Mouse (Mus musculus) testis, adult 2 months (tissue): Measurements from ENCODE around the gene Zfhx3. TPM values are rescaled to one million over a fixed set of nuclear protein-coding genes. Genes with fewer than 3 reads are reported as not detected.
A peak's percentile ranks its signal among the peaks of the same experiment; 100 is the strongest.

ENCODE experiments used
- H3K27ac ChIP-seq: fragments of 200-500 bp; 2 replicates; pipeline ENCODE4 v1.5.1; 2012; ENCODE audit warnings: low read depth, low read length; ENCODE audit not compliant: control insufficient read depth, insufficient read depth
- H3K27me3 ChIP-seq: fragments of 200-500 bp; 2 replicates; pipeline ENCODE4 v1.6.1; 2012; ENCODE audit warnings: mild to moderate bottlenecking, low read length, moderate library complexity; ENCODE audit not compliant: control insufficient read depth, insufficient read depth
- H3K36me3 ChIP-seq: fragments of 200-500 bp; 2 replicates; pipeline ENCODE4 v1.6.1; 2012; ENCODE audit warnings: mild to moderate bottlenecking, low read length; ENCODE audit not compliant: control insufficient read depth, insufficient read depth
- H3K4me1 ChIP-seq: fragments of 200-500 bp; 2 replicates; pipeline ENCODE4 v1.6.1; 2012; ENCODE audit warnings: low read length; ENCODE audit not compliant: control insufficient read depth, insufficient read depth
- H3K4me3 ChIP-seq: fragments of 200-500 bp; 2 replicates; pipeline ENCODE4 v1.5.1; 2012; ENCODE audit warnings: low read depth, mild to moderate bottlenecking, low read length, moderate library complexity, mixed read lengths; ENCODE audit not compliant: control insufficient read depth
- CTCF ChIP-seq: fragments of 200-500 bp; IDR thresholded peaks from 2 replicates; pipeline ENCODE4 v1.5.1; 2012; ENCODE audit warnings: low read depth, mild to moderate bottlenecking, inconsistent platforms, low read length, moderate library complexity; ENCODE audit not compliant: control insufficient read depth, insufficient read depth, insufficient replicate concordance
- POLR2A ChIP-seq: fragments of 200-500 bp; IDR thresholded peaks from 2 replicates; pipeline ENCODE4 v1.6.1; 2012; ENCODE audit warnings: low read depth, mild to moderate bottlenecking, inconsistent platforms, low read length, moderate library complexity; ENCODE audit not compliant: control insufficient read depth
- polyA plus RNA-seq: library from polyadenylated mRNA; depleted of rRNA; stranded (reverse); fragments of >200 nt; gene quantifications from 2 replicates; pipeline ENCODE4 v1.2.3, GENCODE M21; 2012

Gene Zfhx3
- polyA plus RNA-seq, 1 experiment = 11.9 TPM

- Histone ChIP-seq H3K27ac (no peak overlapping the region), H3K27me3 (no peaks in the 10 kb centered on the region), H3K4me1 (peaks cover 6% of the 10 kb centered on the region), H3K36me3 (no peaks in the 10 kb centered on the region), H3K4me3 (no peak overlapping the region)
- no peak for TF ChIP-seq CTCF
- TF ChIP-seq POLR2A = no peak
Observed at GRCm38 (mm10) chr8:108846174-108846573, 903.7 kb downstream of the Zfhx3 start.

DNA sequence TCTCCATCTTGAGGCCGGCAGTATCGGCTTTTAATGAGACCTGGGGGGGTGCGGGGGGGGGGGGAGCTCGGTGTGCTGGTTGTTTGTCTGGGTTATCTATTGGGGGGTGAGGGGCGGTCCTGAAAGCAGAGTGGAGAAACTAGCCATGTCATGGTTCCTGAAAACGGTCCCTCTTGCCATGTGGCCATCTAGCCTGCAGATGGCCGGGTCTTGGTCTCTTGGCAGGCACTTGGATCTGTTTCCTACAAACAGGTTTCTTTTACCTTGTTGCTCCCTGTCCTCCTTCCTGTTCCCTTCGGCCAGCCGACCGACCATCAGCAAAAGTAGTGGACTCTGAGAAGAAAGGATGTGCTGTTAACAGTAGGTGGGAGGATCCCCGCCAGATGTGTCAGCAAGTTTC, 904.4 kb downstream of the Zfhx3 start:
- TF ChIP-seq POLR2A (no peak), CTCF (no peak)
- H3K4me3 ChIP-seq = no peak overlapping the region
- no peak overlapping the region for H3K27ac ChIP-seq
- peaks cover 6% of the 10 kb centered on the region for H3K4me1 ChIP-seq
- no peaks in the 10 kb centered on the region for H3K27me3 ChIP-seq
- no peaks in the 10 kb centered on the region for H3K36me3 ChIP-seq

GRCm38 (mm10) chr8:108847356-108847755, 904.9 kb downstream of the Zfhx3 start:
- no peak for TF ChIP-seq POLR2A
- TF ChIP-seq CTCF = no peak
- no peaks in the 10 kb centered on the region for H3K36me3 ChIP-seq
- no peak overlapping the region for H3K27ac ChIP-seq
- H3K4me1 ChIP-seq = peaks cover 6% of the 10 kb centered on the region
- no peaks in the 10 kb centered on the region for H3K27me3 ChIP-seq
- no peak overlapping the region for H3K4me3 ChIP-seq

GRCm38 (mm10) chr8:108848484-108848883, 906.0 kb downstream of the Zfhx3 start:
- no peak overlapping the region for H3K4me3 ChIP-seq
- no peaks in the 10 kb centered on the region for H3K27me3 ChIP-seq
- H3K4me1 ChIP-seq = peaks cover 6% of the 10 kb centered on the region
- no peaks in the 10 kb centered on the region for H3K36me3 ChIP-seq
- TF ChIP-seq POLR2A (no peak), CTCF (no peak)
- no peak overlapping the region for H3K27ac ChIP-seq

DNA sequence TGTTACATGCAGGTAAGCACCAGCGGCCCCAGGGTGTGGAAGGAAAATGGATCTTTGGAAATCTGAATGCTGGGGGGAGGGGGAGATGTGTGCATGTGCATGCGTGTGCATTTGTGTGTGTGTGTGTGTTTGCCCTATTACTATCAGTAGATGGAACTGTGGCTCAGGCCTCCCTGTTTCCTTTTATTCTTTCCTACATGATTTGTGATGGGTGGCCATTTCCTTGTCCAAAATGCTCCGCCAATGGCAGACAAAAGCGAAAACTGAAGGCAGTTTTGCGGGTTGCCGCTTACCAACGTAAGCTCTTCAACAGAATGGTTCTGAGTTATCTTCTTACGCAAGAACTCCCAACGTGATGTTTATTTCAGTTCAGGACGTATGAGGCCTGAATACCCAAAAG, 910.6 kb downstream of the Zfhx3 start:
- peaks cover 6% of the 10 kb centered on the region for H3K4me1 ChIP-seq
- H3K27ac ChIP-seq = no peak overlapping the region
- no peaks in the 10 kb centered on the region for H3K27me3 ChIP-seq
- TF ChIP-seq CTCF (no peak), POLR2A (no peak)
- no peak overlapping the region for H3K4me3 ChIP-seq
- H3K36me3 ChIP-seq = no peaks in the 10 kb centered on the region

DNA sequence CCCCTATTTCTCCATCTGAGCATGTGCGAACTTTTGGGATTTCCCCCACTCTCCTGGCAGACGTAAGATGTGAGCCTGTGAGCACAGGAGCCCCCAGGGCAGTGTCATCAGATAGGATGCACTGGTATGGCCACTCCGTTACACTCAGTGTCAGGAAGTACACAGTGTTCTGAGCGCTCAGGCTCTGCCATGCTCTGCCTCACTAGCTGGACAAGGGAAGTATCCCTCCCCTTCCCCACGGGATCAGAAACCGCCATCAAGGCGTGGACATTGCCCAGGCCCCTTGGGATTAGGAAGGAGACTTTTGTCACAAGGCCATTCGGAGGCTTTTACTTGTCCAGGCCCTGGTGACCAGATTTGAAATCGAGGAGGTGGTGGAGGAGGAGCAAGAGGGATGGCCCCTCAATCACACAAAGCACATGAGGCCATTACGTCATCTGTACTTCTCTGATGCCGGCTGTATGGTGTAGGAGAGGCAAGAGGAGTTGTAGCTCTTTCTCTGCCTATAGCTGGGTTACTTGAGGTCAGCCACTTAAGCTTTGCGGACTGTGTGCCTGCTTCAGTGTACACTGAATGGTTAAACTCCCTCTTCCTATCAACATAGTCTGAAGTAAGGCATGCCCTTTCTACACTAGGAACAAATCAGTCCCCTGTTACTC, 912.1 kb downstream of the Zfhx3 start:
- Histone ChIP-seq H3K4me1 (peaks cover 3% of the 10 kb centered on the region), H3K27me3 (no peaks in the 10 kb centered on the region), H3K4me3 (no peak overlapping the region), H3K27ac (no peak overlapping the region), H3K36me3 (no peaks in the 10 kb centered on the region)
- TF ChIP-seq POLR2A (0 out of 2 replicates have a peak, but pooled peaks have one; percentile 18), CTCF (no peak)

DNA sequence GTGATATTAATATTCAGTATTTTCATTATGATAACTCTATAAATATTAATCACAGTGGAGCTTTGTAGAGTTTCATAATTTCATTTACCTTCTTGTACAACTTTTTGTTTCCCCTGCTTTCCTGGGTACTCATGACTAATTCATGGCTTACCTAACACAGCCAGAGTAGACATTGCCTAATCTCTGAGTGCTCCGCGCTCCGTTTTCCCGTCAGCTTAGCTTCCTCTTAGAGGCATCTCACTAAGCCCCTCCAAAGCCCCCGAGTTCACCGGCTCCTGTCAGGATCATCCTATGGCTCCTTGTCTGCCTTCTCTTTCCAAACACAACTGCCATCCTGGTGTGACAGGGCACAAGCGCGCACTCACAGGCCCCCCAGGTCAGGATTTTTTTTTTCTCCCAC, 916.6 kb downstream of the Zfhx3 start:
- H3K36me3 ChIP-seq = no peaks in the 10 kb centered on the region
- H3K4me1 ChIP-seq = no peaks in the 10 kb centered on the region; the same call in 1 of the 2 replicates
- H3K27ac ChIP-seq = no peak overlapping the region
- H3K27me3 ChIP-seq = no peaks in the 10 kb centered on the region
- TF ChIP-seq CTCF = no peak
- TF ChIP-seq POLR2A = no peak
- no peak overlapping the region for H3K4me3 ChIP-seq

- Histone ChIP-seq H3K4me3 (no peak overlapping the region), H3K4me1 (no peaks in the 10 kb centered on the region), H3K27me3 (no peaks in the 10 kb centered on the region), H3K27ac (no peak overlapping the region), H3K36me3 (no peaks in the 10 kb centered on the region)
- no peak for TF ChIP-seq POLR2A
Observed at GRCm38 (mm10) chr8:108859983-108860382, 917.5 kb downstream of the Zfhx3 start.

DNA sequence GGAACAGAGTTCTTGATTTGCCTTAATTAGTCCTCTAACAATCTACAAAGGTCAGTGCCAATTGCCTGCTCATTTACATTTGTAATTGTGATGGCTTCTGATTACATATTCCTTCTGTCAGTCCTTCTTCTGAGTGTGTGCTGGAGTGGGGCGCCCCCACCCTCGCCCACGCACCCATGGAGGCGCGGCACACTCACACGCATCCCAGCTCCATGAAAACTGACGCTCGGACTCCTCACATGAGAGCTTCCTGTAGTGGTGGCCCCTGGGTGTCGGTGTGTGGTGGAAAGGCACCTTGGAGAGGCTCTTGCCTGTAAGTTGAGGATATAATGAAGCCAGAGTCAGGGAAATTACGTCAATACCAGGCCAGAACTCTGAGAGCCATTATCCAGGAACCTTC, 921.0 kb downstream of the Zfhx3 start:
- Histone ChIP-seq H3K36me3 (no peaks in the 10 kb centered on the region), H3K27ac (no peak overlapping the region), H3K4me1 (no peaks in the 10 kb centered on the region), H3K4me3 (no peak overlapping the region), H3K27me3 (no peaks in the 10 kb centered on the region)
- TF ChIP-seq CTCF (no peak), POLR2A (no peak)
